Mouse (Mus musculus): ENCODE data around the gene Cbx6.
"Not testable (repeated sequence)": the region's sequence is repeated elsewhere in the genome, so short reads cannot be mapped to it uniquely, and the experiment has no call there.

The Cbx6 gene

GRCm38 (mm10) chr15:79829431-79829830, 5.1 kb downstream of the Cbx6 start:
- DNase-seq = no peak

GRCm38 (mm10) chr15:79828366-79829035, 6.0 kb downstream of the Cbx6 start:
- no peak for DNase-seq

- no peak for DNase-seq
Measured at GRCm38 (mm10) chr15:79827778-79828210, 6.7 kb downstream of the Cbx6 start.

- no peak for DNase-seq
Measured at GRCm38 (mm10) chr15:79827061-79827777, 7.3 kb downstream of the Cbx6 start.

- DNase-seq = no peak
Measured at GRCm38 (mm10) chr15:79826221-79826935, 8.1 kb downstream of the Cbx6 start.

- DNase-seq = peak; percentile 47 to 49
Measured at GRCm38 (mm10) chr15:79825146-79825825, 9.2 kb downstream of the Cbx6 start.

GRCm38 (mm10) chr15:79823588-79824280, 10.8 kb downstream of the Cbx6 start:
- no peak for DNase-seq

GRCm38 (mm10) chr15:79822265-79823199, 12.0 kb downstream of the Cbx6 start:
- DNase-seq = no peak

- DNase-seq = peak; percentile 24 to 33
Measured at GRCm38 (mm10) chr15:79818325-79818724, 16.2 kb downstream of the Cbx6 start.

- no peak for DNase-seq
Measured at GRCm38 (mm10) chr15:79813666-79814258, 20.7 kb downstream of the Cbx6 start.

- not testable (repeated sequence) for DNase-seq
Measured at GRCm38 (mm10) chr15:79812840-79813239, 21.6 kb downstream of the Cbx6 start.

- DNase-seq = no peak
Measured at GRCm38 (mm10) chr15:79810997-79811396, 23.5 kb downstream of the Cbx6 start.

GRCm38 (mm10) chr15:79810061-79810460, 24.4 kb downstream of the Cbx6 start:
- no peak for DNase-seq

GRCm38 (mm10) chr15:79808658-79809057, 25.8 kb downstream of the Cbx6 start:
- no peak for DNase-seq

- peak; percentile 54 to 64 for DNase-seq
Measured at GRCm38 (mm10) chr15:79808114-79808513, 26.4 kb downstream of the Cbx6 start.

GRCm38 (mm10) chr15:79807050-79807449, 27.4 kb downstream of the Cbx6 start:
- DNase-seq = no peak

GRCm38 (mm10) chr15:79805246-79805645, 29.2 kb downstream of the Cbx6 start:
- DNase-seq = no peak

- DNase-seq = peak; percentile 27 to 32
Measured at GRCm38 (mm10) chr15:79804352-79805071, 30.0 kb downstream of the Cbx6 start, which contains the start of gene Nptxr. TSS of gene Nptxr (minus strand) at chr15:79804766.

GRCm38 (mm10) chr15:79803533-79804351, 30.7 kb downstream of the Cbx6 start:
- no peak for DNase-seq
